Mouse (Mus musculus) thymus, postnatal 4 days (tissue): ENCODE results near the gene Tecta.
A peak's percentile ranks its signal among the peaks of the same experiment; 100 is the strongest.

Experiments
- DNase-seq: peaks from one replicate; pipeline ENCODE4 v3.0.0; 2021

Tecta gene

GRCm38 (mm10) chr9:42317337-42317736 lies 82.4 kb downstream of the Tecta start:
- no peak for DNase-seq

- no peak for DNase-seq
Measured at GRCm38 (mm10) chr9:42315816-42316215, 83.9 kb downstream of the Tecta start.

GRCm38 (mm10) chr9:42314959-42315358 lies 84.8 kb downstream of the Tecta start:
- no peak for DNase-seq

GRCm38 (mm10) chr9:42314388-42314787 lies 85.3 kb downstream of the Tecta start:
- no peak for DNase-seq

GRCm38 (mm10) chr9:42313872-42314271 lies 85.9 kb downstream of the Tecta start:
- peak; percentile 17 for DNase-seq

- DNase-seq, result no peak
Measured at GRCm38 (mm10) chr9:42311311-42311710, 88.4 kb downstream of the Tecta start.

- DNase-seq, result no peak
Measured at GRCm38 (mm10) chr9:42303894-42304293, 95.8 kb downstream of the Tecta start.

- DNase-seq, result no peak
Measured at GRCm38 (mm10) chr9:42301082-42301633, 98.6 kb downstream of the Tecta start.

- DNase-seq, result no peak
Measured at GRCm38 (mm10) chr9:42296297-42296922, 103.3 kb downstream of the Tecta start.

GRCm38 (mm10) chr9:42294131-42294530 lies 105.6 kb downstream of the Tecta start:
- no peak for DNase-seq

- DNase-seq, result no peak
Measured at GRCm38 (mm10) chr9:42293596-42293995, 106.1 kb downstream of the Tecta start.

GRCm38 (mm10) chr9:42293051-42293450 lies 106.7 kb downstream of the Tecta start:
- DNase-seq, result no peak

GRCm38 (mm10) chr9:42279676-42280075 lies 120.1 kb downstream of the Tecta start:
- no peak for DNase-seq
